Mouse (Mus musculus) embryo, embryonic 11 days (tissue): Measurements from ENCODE around the gene Rabep2.
"Not testable (repeated sequence)": the region's sequence is repeated elsewhere in the genome, so short reads cannot be mapped to it uniquely, and the experiment has no call there.

Experiments used
- DNase-seq: peaks from one replicate; pipeline ENCODE4 v3.0.0-alpha.2; 2015

Rabep2 gene

GRCm38 (mm10) chr7:126428631-126429502 lies at the start of gene Rabep2:
TSS of gene Rabep2 (plus strand) at chr7:126428759.
- DNase-seq: peak; percentile 93

DNA sequence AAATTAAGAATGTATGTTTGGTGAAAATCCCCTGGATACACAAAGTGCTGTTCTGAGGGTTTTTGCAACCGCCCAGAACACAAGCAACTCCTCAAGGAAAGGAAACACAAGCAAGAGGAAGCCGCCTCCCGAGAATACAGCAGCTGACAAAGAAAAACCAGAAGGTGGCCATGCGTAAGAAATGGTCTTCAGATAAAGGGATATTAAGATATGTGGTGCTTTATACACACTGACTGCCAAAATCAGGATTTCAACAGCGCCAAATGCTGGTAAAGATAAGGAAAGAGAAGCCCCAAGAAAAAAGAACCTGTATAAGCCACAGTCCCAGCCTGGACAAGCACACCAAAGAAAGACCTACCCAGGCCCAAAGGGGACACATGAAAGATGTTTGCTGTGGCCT lies 45.0 kb upstream of the Rabep2 start:
- no peak for DNase-seq

DNA sequence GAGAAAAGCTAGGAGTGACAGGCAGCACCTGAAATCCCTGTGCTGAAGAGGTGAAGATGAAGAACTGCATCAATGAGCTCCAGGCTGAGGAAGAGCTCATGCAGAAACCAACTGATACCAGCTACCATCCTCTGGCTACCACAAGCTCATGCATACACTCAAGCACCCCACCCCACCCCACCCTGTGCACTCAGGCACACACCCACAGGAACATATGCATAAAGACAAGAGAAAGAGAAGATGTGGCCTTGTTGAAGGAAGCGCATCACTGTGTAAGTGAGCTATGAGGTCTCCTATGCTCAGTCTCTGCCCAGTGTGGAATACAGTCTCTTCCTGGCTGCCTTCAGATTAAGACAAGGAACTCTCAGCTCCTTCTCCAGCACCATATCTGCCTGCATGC lies 40.4 kb upstream of the Rabep2 start:
- DNase-seq: no peak

DNA sequence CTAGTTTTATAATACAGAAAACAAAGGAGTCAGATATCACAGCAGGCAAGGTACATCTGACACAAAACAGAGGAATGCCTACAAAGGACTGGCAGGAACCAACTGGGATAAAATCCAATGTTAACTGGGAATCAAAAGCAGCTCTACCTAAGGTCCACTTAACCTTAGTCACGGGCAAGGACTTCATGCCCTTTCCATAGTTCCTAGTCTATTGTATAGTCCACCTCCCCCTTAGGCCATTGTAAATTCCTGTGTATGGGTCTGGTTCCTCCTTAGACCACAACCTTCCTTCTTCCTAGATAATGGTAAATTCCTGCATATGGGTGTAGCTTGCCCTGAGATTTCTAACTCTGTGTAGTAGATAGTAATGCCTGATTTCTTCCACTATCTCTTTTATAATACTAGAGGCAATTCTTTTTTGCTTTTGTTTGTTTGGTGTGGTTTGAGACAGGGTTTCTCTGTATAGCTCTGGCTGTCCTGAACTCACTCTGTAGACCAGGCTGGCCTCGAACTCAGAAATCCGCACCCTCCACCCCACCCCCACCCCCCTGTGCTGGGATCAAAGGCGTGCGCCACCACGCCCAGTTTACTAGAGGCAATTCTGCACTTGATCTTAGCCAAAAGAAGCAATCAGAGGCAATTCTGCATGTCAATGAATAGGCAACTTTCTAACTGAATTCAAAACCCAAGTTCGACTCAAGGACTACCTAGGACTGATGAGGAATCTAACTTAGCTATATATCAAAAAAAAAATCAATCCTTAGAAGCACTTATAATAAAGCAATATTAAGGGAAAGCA lies 36.3 kb upstream of the Rabep2 start:
- not testable (repeated sequence) for DNase-seq

DNA sequence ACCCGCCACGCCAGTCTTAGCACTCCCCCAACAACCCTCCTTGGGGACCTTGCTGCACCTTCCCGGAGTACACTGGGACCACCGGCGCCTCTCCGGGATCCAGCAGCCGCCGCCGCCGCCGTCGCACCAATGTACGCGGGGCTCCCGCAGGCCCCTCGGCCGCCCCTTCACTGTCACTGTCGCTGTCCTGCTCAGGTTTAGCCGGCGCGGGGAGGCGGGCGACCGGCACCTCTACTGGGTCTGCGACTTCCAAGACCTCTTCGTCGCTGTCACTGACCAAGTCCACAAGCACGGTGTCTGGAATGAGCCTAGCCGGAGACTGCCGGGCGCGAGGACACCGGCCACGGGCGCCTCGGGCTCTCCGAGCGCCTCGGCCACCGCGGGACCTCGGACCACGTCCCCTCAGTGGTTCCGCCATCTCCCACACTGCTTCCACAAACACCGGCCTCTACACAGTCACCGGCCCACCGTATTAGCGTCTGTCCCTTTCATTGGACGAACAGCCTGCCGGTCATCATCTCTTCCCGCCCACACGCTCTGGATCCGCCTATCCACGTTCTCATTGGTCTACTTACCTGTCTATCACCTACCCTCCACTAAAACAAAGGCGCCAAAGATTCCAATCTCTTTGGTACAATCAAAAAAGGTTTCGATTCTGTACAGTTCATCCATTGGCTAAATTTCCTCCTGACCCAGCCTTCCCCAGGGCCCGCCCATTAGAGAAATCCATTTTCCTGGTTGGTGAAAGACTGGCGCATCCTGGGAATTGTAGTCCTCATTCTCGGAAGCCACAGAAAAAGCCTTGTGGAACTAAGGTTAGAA lies 32.0 kb upstream of the Rabep2 start, which contains the start of gene Nfatc2ip:
TSS of gene Nfatc2ip (minus strand) at position 440 of the 822 bp plus-strand sequence.
- DNase-seq: peak; percentile 97

DNA sequence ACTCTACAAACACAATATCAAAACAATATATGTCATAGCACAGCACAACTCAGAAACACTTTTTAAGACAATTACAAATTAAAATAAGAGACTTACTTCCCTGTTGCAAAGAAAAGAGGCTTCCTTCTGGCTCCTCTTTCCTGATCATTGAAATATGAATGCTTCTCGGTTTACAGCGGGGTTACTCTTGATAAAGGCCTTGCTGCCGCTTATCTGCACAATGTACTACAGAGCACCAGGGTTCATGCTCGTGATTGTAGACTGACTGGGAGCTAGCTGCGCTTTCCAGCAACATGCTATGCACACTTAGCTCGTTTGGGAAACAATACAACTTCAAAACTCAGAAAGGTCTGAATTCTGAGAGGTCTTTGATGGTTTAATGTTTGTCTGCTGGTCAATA lies 31.3 kb upstream of the Rabep2 start:
- no peak for DNase-seq

- no peak for DNase-seq
These were observed 30.7 kb upstream of the Rabep2 start for GRCm38 (mm10) chr7:126397822-126398221.

GRCm38 (mm10) chr7:126399548-126399947 lies 29.0 kb upstream of the Rabep2 start:
- DNase-seq: peak; percentile 89

GRCm38 (mm10) chr7:126402518-126402917 lies 26.0 kb upstream of the Rabep2 start:
- not testable (repeated sequence) for DNase-seq

DNA sequence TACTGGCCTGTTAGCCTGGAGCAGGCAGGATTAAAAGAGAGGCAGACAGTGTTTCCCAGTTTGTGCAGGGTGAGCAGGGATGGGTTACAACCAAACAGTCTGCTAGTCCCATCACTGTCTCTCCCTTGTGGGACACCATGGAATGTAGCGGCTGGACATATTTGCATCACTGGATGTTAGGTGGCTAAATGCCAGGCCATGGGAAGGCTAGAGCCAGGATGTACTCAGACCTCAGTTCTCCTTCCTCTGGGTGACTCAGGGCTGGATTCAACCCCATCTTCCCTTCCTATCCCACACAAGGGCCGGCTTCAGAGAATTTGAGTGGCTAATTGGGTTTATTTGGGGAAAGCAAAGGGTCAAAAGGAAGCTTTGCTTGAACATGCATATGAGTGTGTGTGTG lies 19.9 kb upstream of the Rabep2 start:
- no peak for DNase-seq

- DNase-seq: no peak
These were observed 17.5 kb upstream of the Rabep2 start for GRCm38 (mm10) chr7:126411061-126411460.

DNA sequence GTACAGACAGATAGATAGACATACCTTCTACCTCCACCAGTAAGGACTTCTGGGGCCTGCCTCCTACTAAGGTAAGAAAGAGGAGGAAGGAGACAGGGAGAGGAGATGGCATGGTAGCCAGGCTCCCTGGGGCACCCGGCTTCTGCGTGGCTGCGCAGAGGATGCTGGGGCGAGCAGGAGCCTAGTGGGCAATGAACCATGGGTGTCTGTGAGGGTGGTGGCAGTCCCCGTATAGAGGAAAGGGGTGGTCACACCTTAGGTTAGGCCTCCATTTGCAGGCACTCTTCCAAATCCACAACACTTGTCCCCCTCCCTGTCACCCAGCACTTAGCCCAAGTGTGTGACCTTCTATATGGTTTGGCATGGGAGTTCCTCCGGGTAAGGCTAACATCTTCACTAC lies 13.8 kb upstream of the Rabep2 start, which contains the start of gene Cd19:
TSS of gene Cd19 (minus strand) at position 165 of the 400 bp plus-strand sequence.
- no peak for DNase-seq

- DNase-seq: no peak
These were observed 11.9 kb upstream of the Rabep2 start for GRCm38 (mm10) chr7:126416615-126417014.

- DNase-seq: peak; percentile 19
These were observed 11.5 kb upstream of the Rabep2 start for GRCm38 (mm10) chr7:126417045-126417444.

DNA sequence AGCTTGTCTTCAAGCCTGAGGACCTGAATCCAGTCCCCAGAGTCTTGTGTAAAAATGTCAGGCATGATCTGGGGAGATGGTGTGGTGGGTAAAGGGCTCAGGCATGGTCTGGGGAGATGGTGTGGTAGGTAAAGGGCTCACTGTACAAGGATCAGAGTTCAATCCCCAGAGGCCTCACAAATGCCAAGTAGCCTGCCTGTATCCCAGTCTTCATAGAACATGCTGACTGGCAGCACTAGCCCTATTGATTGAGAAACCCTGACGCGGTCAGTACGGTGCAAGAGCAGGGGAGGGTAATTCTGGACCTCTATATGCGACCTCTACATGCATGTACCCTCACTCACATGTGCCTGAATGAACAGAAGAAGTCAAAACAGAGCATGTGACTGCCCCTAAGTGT lies 11.0 kb upstream of the Rabep2 start:
- DNase-seq: no peak

DNA sequence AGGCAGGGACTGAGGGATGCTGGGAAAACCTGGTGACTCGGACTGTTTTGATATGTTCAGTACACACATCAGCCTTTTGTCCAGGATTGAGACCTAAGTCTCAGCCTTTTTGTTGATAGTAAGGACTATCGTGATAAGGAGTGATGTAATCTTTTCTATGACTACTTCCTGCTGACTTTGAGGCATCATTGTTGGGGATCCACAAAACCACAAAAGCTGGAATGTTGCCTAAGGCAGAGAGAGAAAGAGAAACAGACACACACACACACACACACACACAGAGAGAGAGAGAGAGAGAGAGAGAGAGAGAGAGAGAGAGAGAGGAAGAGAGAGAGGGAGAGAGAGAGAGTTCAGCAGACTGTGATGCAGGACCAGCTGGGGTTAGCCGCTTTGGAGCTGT lies 10.1 kb upstream of the Rabep2 start:
- DNase-seq: no peak

GRCm38 (mm10) chr7:126421756-126422155 lies 6.8 kb upstream of the Rabep2 start:
- no peak for DNase-seq

- DNase-seq: no peak
These were observed 4.4 kb upstream of the Rabep2 start for GRCm38 (mm10) chr7:126424161-126424560.

DNA sequence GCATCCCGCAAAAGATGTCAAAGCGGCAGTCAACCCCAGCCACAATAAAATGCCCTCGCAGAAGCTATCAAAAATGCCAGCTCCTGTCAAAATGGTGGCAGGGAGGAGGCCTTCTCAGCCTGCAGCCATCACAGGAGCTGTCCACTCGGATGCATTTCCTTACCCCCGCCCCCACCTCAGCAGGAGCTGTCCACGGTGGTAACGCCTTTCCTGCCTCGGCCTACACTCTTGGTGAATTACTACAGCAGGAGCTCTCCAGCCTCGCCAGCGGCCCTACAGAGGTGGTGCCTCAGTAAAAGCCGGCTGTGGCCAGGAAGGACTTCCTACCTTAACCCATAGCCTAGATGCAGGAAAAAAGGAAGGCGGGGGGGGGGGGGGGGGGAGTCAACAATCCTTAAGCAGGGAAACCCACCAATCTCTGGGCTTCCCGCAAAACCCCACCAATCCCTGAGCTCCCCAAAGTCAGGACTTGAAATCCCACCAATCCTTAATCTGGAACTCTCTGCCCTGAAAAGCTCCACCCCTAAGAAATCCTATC lies 1.2 kb upstream of the Rabep2 start:
- peak; percentile 11 for DNase-seq

DNA sequence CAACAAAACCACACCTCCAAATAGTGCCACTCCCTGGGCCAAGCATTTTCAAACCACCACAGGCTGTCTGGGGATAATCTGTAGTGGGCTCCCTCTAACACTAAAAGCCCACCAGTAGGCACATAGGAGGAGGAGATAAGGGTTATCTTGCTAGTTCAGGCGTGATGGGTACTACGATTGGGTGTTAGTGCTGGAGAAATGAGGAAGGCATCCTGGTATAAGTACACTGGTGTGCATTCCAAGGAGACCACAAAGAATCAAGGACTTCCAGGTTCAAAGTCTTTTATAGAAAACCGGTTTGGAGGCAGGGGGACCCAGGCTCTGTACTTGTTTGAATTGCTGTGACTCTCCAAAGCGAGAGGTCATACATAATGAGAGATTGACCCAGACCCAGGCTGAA lies 405 bp upstream of the Rabep2 start:
- no peak for DNase-seq

- DNase-seq: no peak
These were observed 942 bp downstream of the Rabep2 start for GRCm38 (mm10) chr7:126429503-126429898.

DNA sequence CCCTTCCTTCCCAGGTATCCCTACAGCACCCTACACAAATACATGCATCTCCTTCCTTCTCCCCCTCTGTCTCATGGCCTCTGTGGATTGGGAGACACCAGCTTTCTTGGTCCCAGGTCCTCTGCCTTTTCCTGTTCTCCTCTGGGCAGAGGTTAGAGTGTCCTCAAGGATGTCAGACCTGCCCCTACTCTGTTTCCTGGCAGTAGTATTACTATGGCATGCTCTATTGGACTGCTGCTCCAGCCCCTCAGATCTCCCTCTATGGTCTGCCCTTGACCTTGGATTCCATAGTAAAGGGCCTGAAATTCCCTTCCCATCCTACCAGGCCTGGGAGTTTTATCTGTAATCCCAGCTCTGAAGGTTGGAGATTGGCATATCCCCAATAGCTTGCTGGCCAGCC lies 1.6 kb downstream of the Rabep2 start:
- DNase-seq: no peak

DNA sequence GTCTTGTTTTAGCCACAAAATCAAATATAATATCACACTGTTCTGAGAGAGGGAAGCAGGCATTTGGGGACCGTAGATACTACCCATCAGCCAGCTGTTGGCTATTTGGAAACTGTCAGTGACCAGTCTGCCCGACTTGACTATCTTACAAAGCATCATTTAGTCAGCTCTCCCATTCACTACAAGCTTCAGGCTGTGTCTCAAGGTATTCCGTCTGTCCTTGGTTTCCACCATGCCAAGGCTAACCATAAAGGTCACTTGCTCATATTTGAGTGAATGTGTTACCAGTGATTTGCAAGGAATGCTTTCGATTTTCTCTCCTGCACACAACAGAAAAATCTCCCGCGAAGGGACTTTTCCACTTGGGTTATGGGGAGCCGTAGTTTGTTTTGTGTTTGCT lies 6.2 kb downstream of the Rabep2 start:
- no peak for DNase-seq
